8 mouse cellular contexts compared by ENCODE assay signal in genomic region chr7:19130657-19131056, GRCm38 (mm10). TPM values are rescaled to one million over a fixed set of nuclear protein-coding genes. Genes with fewer than 3 reads are reported as not detected.
DNase-seq lines count a peak whose midpoint lies in the region; ATAC-seq and TF ChIP-seq lines count a peak whose summit lies in the region.

No protein-coding gene starts in this region.

- no peak overlapping the region; the same call in 1 of the 2 replicates for H3K4me3 ChIP-seq in heart, adult 2 months
- peak overlapping the region; percentile 46 for H3K4me3 ChIP-seq in forebrain, embryonic 13.5 days
- H3K4me3 ChIP-seq in liver, embryonic 14.5 days (ENCODE audit: insufficient read depth in 1 of 2, low read depth in 2 of 2, low read length in 2 of 2) = no peak overlapping the region
- H3K4me3 ChIP-seq in stomach, postnatal 0 days (ENCODE audit: low read depth, low read length) = peak overlapping the region; percentile 17; the same call in 1 of the 2 replicates

- TF ChIP-seq POLR2A in heart, adult 2 months (IDR thresholded peaks at IDR 0.05; ENCODE audit: insufficient read depth, low read depth, low read length) = no peak

- peak overlapping the region; percentile 85 for H3K27ac ChIP-seq in heart, adult 2 months
- H3K27ac ChIP-seq in forebrain, embryonic 13.5 days = peak overlapping the region; percentile 86
- H3K27ac ChIP-seq in liver, embryonic 14.5 days = no peak overlapping the region
- peak overlapping the region; percentile 71 for H3K27ac ChIP-seq in stomach, postnatal 0 days (replicated peaks)

- H3K9ac ChIP-seq in heart, adult 2 months (ENCODE audit: low read depth, low read length) = peak overlapping the region; percentile 36; the same call in 1 of the 2 replicates
- no peak overlapping the region; the same call in 1 of the 2 replicates for H3K9ac ChIP-seq in forebrain, embryonic 13.5 days
- no peak overlapping the region for H3K9ac ChIP-seq in liver, embryonic 14.5 days (replicated peaks)
- peak overlapping the region; percentile 24; the same call in 1 of the 2 replicates for H3K9ac ChIP-seq in stomach, postnatal 0 days (ENCODE audit: low read length)

- DNase-seq in heart, adult 2 months = no peak
- DNase-seq in heart, adult 8-10 months (ENCODE audit: low spot score) = no peak
- peak; percentile 33 to 49 for DNase-seq in B cell, adult 2 months
- DNase-seq in liver, embryonic 14.5 days (ENCODE audit: low read depth in 3 of 3, low spot score in 3 of 3) = no peak
- no peak for DNase-seq in stomach, postnatal 0 days (ENCODE audit: low spot score)
- DNase-seq in left cerebral cortex, postnatal 14 days (ENCODE audit: low spot score in 2 of 2) = no peak
- DNase-seq in kidney, adult 8-10 months = no peak

- WGBS in heart, adult 2 months = 17% methylated on average over 4 of the region's 4 CpGs
- 34% methylated on average over 4 of the region's 4 CpGs for WGBS in forebrain, embryonic 13.5 days
- 32% methylated on average over 4 of the region's 4 CpGs for WGBS in liver, embryonic 14.5 days (ENCODE audit: insufficient replicate concordance)
- 15% methylated on average over 4 of the region's 4 CpGs for WGBS in stomach, postnatal 0 days

- peak; percentile 47 for TF ChIP-seq CTCF in heart, adult 2 months (IDR thresholded peaks at IDR 0.05)
- TF ChIP-seq CTCF in liver, embryonic 14.5 days (IDR thresholded peaks at IDR 0.05; ENCODE audit: low read depth) = peak; percentile 27; the same call in 1 of the 2 replicates
- peak; percentile 49 for TF ChIP-seq CTCF in stomach, postnatal 0 days (IDR thresholded peaks at IDR 0.05; ENCODE audit: low read depth)

- intact Hi-C loops in heart, adult 2 months (cut with DNase I) = loop anchor here (1.0 to 5.0 kb wide), 2 partner anchors 10 to 58 kb away; no protein-coding TSS in a partner anchor
- intact Hi-C loops in left cerebral cortex, postnatal 14 days (cut with DNase I) = no loop called here

- no peaks in the 10 kb centered on the region for H3K27me3 ChIP-seq in heart, adult 2 months (ENCODE audit: control insufficient read depth, insufficient read depth, low read length)
- no peaks in the 10 kb centered on the region for H3K27me3 ChIP-seq in forebrain, embryonic 13.5 days
- no peaks in the 10 kb centered on the region for H3K27me3 ChIP-seq in liver, embryonic 14.5 days (ENCODE audit: control insufficient read depth, insufficient read depth, low read length)
- H3K27me3 ChIP-seq in stomach, postnatal 0 days (ENCODE audit: control insufficient read depth, insufficient read depth, low read length) = no peaks in the 10 kb centered on the region

- no peak for TF ChIP-seq EP300 in heart, adult 2 months (IDR thresholded peaks at IDR 0.05; ENCODE audit: insufficient read depth, low read depth, low read length)
- no peak for TF ChIP-seq EP300 in liver, embryonic 14.5 days (IDR thresholded peaks at IDR 0.05; ENCODE audit: low read depth)
- no peak for TF ChIP-seq EP300 in stomach, postnatal 0 days (optimal IDR thresholded peaks at IDR 0.05)

- H3K79me2 ChIP-seq in heart, adult 2 months (replicated peaks; ENCODE audit: control insufficient read depth, insufficient read depth, low read length) = peaks cover 2% of the 10 kb centered on the region; the same call in 1 of the 2 replicates

- H3K4me1 ChIP-seq in heart, adult 2 months (ENCODE audit: control insufficient read depth, insufficient read depth, low read length) = peaks cover 4% of the 10 kb centered on the region
- peaks cover 15% of the 10 kb centered on the region for H3K4me1 ChIP-seq in forebrain, embryonic 13.5 days
- H3K4me1 ChIP-seq in liver, embryonic 14.5 days (replicated peaks; ENCODE audit: control insufficient read depth in 2 of 2, insufficient read depth in 2 of 2, low read length in 1 of 2) = peaks cover 0 to 10% of the 10 kb centered on the region in 2 experiments; a peak in 2 of 4 replicates
- H3K4me1 ChIP-seq in stomach, postnatal 0 days (replicated peaks; ENCODE audit: control insufficient read depth, insufficient read depth) = 0 out of 2 replicates have a peak, but pooled peaks cover 2% of the 10 kb centered on the region

- H3K4me2 ChIP-seq in forebrain, embryonic 13.5 days = peak overlapping the region; percentile 69
- H3K4me2 ChIP-seq in liver, embryonic 14.5 days (ENCODE audit: low read depth) = peak overlapping the region; percentile 71
- peak overlapping the region; percentile 48 for H3K4me2 ChIP-seq in stomach, postnatal 0 days (replicated peaks; ENCODE audit: low read depth)

- H3K9me3 ChIP-seq in forebrain, embryonic 13.5 days (replicated peaks) = no peaks in the 10 kb centered on the region
- no peaks in the 10 kb centered on the region for H3K9me3 ChIP-seq in liver, embryonic 14.5 days (ENCODE audit: control insufficient read depth, low read length)
- H3K9me3 ChIP-seq in stomach, postnatal 0 days (ENCODE audit: control insufficient read depth, low read length) = no peaks in the 10 kb centered on the region

- ATAC-seq in forebrain, embryonic 13.5 days = no peak
- no peak for ATAC-seq in liver, embryonic 14.5 days (ENCODE audit: insufficient read depth)
- no peak for ATAC-seq in stomach, postnatal 0 days (ENCODE audit: low FRiP score, low TSS enrichment)

- no peaks in the 10 kb centered on the region for H3K36me3 ChIP-seq in heart, adult 2 months (ENCODE audit: control insufficient read depth, insufficient read depth, low read length)
- peaks cover 25% of the 10 kb centered on the region for H3K36me3 ChIP-seq in forebrain, embryonic 13.5 days (ENCODE audit: poor library complexity, severe bottlenecking)
- H3K36me3 ChIP-seq in liver, embryonic 14.5 days (replicated peaks; ENCODE audit: control insufficient read depth, insufficient read depth, low read depth) = peaks cover 3% of the 10 kb centered on the region; the same call in 1 of the 2 replicates
- H3K36me3 ChIP-seq in stomach, postnatal 0 days (ENCODE audit: control insufficient read depth, insufficient read depth, low read length) = peaks cover 4% of the 10 kb centered on the region

RNA-seq across cellular contexts. Expression of gene Fbxo46, which starts 11.0 kb away (rescaled TPM):
- 1 to 10 TPM; 4.5 to 5.2 TPM for total RNA-seq in heart, adult 2 months (2021)
- 3.3 and 5.4 TPM in 2 replicates for polyA plus RNA-seq in heart, adult 2 months (2012; rRNA removed)
- total RNA-seq in heart, adult 8-10 months (2022) = 1 to 10 TPM; 4.2 to 6.0 (median 5.3) TPM
- polyA plus RNA-seq in forebrain, embryonic 13.5 days (2015; fragmentation: Nextera tagmentation; extraction: Ambion mirVana) = 19.1 and 22.2 TPM in 2 replicates
- 2.0 and 2.6 TPM in 2 replicates for polyA plus RNA-seq in liver, embryonic 14.5 days (2012; rRNA removed)
- polyA plus RNA-seq in liver, embryonic 14.5 days (2014; fragmentation: Nextera tagmentation; extraction: Ambion mirVana) = 2.6 and 3.0 TPM in 2 replicates
- 6.5 and 6.7 TPM in 2 replicates for polyA plus RNA-seq in stomach, postnatal 0 days (2015; fragmentation: Nextera tagmentation; extraction: Ambion mirVana)
- 10 to 100 TPM; 11.5 to 12.6 TPM for total RNA-seq in left cerebral cortex, postnatal 14 days (2021)

RNA-seq across cellular contexts. Expression of gene Gm4969, which starts 12.5 kb away (rescaled TPM):
- not detected for total RNA-seq in heart, adult 2 months (2021)
- 0.09 TPM in 1 of 2 replicates, not detected in the other for polyA plus RNA-seq in heart, adult 2 months (2012; rRNA removed)
- not detected for total RNA-seq in heart, adult 8-10 months (2022)
- polyA plus RNA-seq in forebrain, embryonic 13.5 days (2015; fragmentation: Nextera tagmentation; extraction: Ambion mirVana) = 1.2 and 1.4 TPM in 2 replicates
- polyA plus RNA-seq in liver, embryonic 14.5 days (2012; rRNA removed) = 0.14 and 0.25 TPM in 2 replicates
- polyA plus RNA-seq in liver, embryonic 14.5 days (2014; fragmentation: Nextera tagmentation; extraction: Ambion mirVana) = 0.16 and 0.22 TPM in 2 replicates
- 0.72 and 0.76 TPM in 2 replicates for polyA plus RNA-seq in stomach, postnatal 0 days (2015; fragmentation: Nextera tagmentation; extraction: Ambion mirVana)
- total RNA-seq in left cerebral cortex, postnatal 14 days (2021) = under 1 TPM; 0.48 to 0.76 TPM

RNA-seq across cellular contexts. Expression of gene Qpctl, which starts 18.4 kb away (rescaled TPM):
- 1 to 10 TPM; 3.8 to 4.6 TPM for total RNA-seq in heart, adult 2 months (2021)
- polyA plus RNA-seq in heart, adult 2 months (2012; rRNA removed) = 5.3 and 6.3 TPM in 2 replicates
- 1 to 10 TPM; 4.1 to 4.7 (median 4.5) TPM for total RNA-seq in heart, adult 8-10 months (2022)
- polyA plus RNA-seq in forebrain, embryonic 13.5 days (2015; fragmentation: Nextera tagmentation; extraction: Ambion mirVana) = 16.5 and 17.7 TPM in 2 replicates
- polyA plus RNA-seq in liver, embryonic 14.5 days (2012; rRNA removed) = 2.2 and 2.3 TPM in 2 replicates
- 2.3 and 3.0 TPM in 2 replicates for polyA plus RNA-seq in liver, embryonic 14.5 days (2014; fragmentation: Nextera tagmentation; extraction: Ambion mirVana)
- polyA plus RNA-seq in stomach, postnatal 0 days (2015; fragmentation: Nextera tagmentation; extraction: Ambion mirVana) = 11.3 and 11.8 TPM in 2 replicates
- 10 to 100 TPM; 19.6 to 21.9 TPM for total RNA-seq in left cerebral cortex, postnatal 14 days (2021)

RNA-seq across cellular contexts. Expression of gene Snrpd2, which starts 18.9 kb away (rescaled TPM):
- 10 to 100 TPM; 58.7 to 68.7 TPM for total RNA-seq in heart, adult 2 months (2021)
- polyA plus RNA-seq in heart, adult 2 months (2012; rRNA removed) = 28.6 and 34.7 TPM in 2 replicates
- total RNA-seq in heart, adult 8-10 months (2022) = 10 to 100 TPM; 63.5 to 76.4 (median 68.8) TPM
- polyA plus RNA-seq in forebrain, embryonic 13.5 days (2015; fragmentation: Nextera tagmentation; extraction: Ambion mirVana) = 159 and 164 TPM in 2 replicates
- 40.7 and 67.5 TPM in 2 replicates for polyA plus RNA-seq in liver, embryonic 14.5 days (2012; rRNA removed)
- polyA plus RNA-seq in liver, embryonic 14.5 days (2014; fragmentation: Nextera tagmentation; extraction: Ambion mirVana) = 75.3 and 76.0 TPM in 2 replicates
- 96.9 and 103 TPM in 2 replicates for polyA plus RNA-seq in stomach, postnatal 0 days (2015; fragmentation: Nextera tagmentation; extraction: Ambion mirVana)
- total RNA-seq in left cerebral cortex, postnatal 14 days (2021) = 10 to 100 TPM; 84.3 to 88.7 TPM

RNA-seq across cellular contexts. Expression of gene Gipr, which starts 35.3 kb away (rescaled TPM):
- under 1 TPM in 1 of 2 experiments, not detected in 1; 0.16 TPM for total RNA-seq in heart, adult 2 months (2021)
- polyA plus RNA-seq in heart, adult 2 months (2012; rRNA removed) = 2.5 and 3.0 TPM in 2 replicates
- under 1 TPM; 0.09 to 0.29 (median 0.26) TPM for total RNA-seq in heart, adult 8-10 months (2022)
- 5.2 and 6.6 TPM in 2 replicates for polyA plus RNA-seq in forebrain, embryonic 13.5 days (2015; fragmentation: Nextera tagmentation; extraction: Ambion mirVana)
- 0.05 and 0.16 TPM in 2 replicates for polyA plus RNA-seq in liver, embryonic 14.5 days (2012; rRNA removed)
- 0.10 TPM in 1 of 2 replicates, not detected in the other for polyA plus RNA-seq in liver, embryonic 14.5 days (2014; fragmentation: Nextera tagmentation; extraction: Ambion mirVana)
- polyA plus RNA-seq in stomach, postnatal 0 days (2015; fragmentation: Nextera tagmentation; extraction: Ambion mirVana) = 0.22 and 0.27 TPM in 2 replicates
- 1 to 10 TPM; 1.6 to 2.8 TPM for total RNA-seq in left cerebral cortex, postnatal 14 days (2021)

Comparison
In these comparisons a context has a peak if more than half of its experiments do, and no peak if none do; other contexts are left out.
1. DNase-seq: peak in B cell, adult 2 months (2 of 2); none in heart, adult 2 months (0 of 2), heart, adult 8-10 months (single experiment), liver, embryonic 14.5 days (0 of 3), stomach, postnatal 0 days (single experiment), left cerebral cortex, postnatal 14 days (0 of 2) and kidney, adult 8-10 months (0 of 2).
2. H3K4me3 ChIP-seq: peak in forebrain, embryonic 13.5 days (single experiment) and stomach, postnatal 0 days (single experiment); none in heart, adult 2 months (single experiment) and liver, embryonic 14.5 days (0 of 2).
3. H3K9ac ChIP-seq: peak in heart, adult 2 months (single experiment) and stomach, postnatal 0 days (single experiment); none in forebrain, embryonic 13.5 days (single experiment) and liver, embryonic 14.5 days (single experiment).
4. Peak in every context shown above with its lines, with median percentiles within 50 percentile points of each other: CTCF ChIP-seq and H3K4me2 ChIP-seq.